In the genomic region with DNA sequence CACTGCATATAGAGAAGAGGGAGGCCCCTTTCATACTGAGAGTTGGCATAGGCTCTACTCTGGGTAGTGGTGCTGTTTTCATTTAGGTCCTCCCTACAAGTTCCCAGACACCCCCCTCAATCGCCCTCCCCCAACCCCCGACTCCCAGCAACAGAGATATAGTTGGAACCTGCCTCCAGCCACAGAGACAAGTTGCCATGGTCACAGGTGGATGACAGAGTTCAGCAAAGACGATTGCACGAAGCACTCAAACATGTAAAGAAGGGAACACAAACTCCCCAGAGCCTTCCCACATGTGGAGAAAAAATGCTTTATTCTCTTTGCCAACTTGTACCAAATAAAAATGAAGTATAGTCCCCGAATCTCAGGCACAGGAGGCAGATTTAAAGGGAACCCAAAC, we compare ENCODE assay signal across 25 mouse cellular contexts. TPM values are rescaled to one million over a fixed set of nuclear protein-coding genes. Genes with fewer than 3 reads are reported as not detected.
"Had no signal": no experiment of that assay in that cellular context is flagged by ENCODE, and none has a peak within 500 bp of the region (broad histone marks: within the 10 kb centered on the region; RNA-seq: fewer than 3 reads in every experiment).

No protein-coding gene starts in this region.

- H3K9ac ChIP-seq: lung, embryonic 14.5 days; midbrain, embryonic 12.5 days; neural tube, embryonic 13.5 days; neural tube, embryonic 15.5 days; stomach, embryonic 15.5 days had no signal

- H3K9me3 ChIP-seq: neural tube, embryonic 13.5 days; neural tube, embryonic 15.5 days; stomach, embryonic 15.5 days had no signal

- H3K27me3 ChIP-seq: midbrain, embryonic 12.5 days; neural tube, embryonic 13.5 days; neural tube, embryonic 15.5 days had no signal

- H3K4me1 ChIP-seq: neural tube, embryonic 15.5 days; stomach, embryonic 15.5 days had no signal

- H3K36me3 ChIP-seq: midbrain, embryonic 10.5 days; midbrain, embryonic 12.5 days; neural tube, embryonic 13.5 days; neural tube, embryonic 15.5 days; stomach, embryonic 15.5 days had no signal

- H3K4me2 ChIP-seq: lung, embryonic 14.5 days; midbrain, embryonic 12.5 days; neural tube, embryonic 13.5 days; neural tube, embryonic 15.5 days; stomach, embryonic 15.5 days had no signal

- DNase-seq: lung, adult 18-20 months; lung, embryonic 14.5 days; lung, postnatal 10 days; lung, postnatal 4 days; midbrain, embryonic 14.5 days; retina, postnatal 1 day; right cerebral cortex, adult 18-20 months; right cerebral cortex, postnatal 25 days; right cerebral cortex, postnatal 4 days; spleen, adult 18-20 months; thymus, adult 2 months; thymus, postnatal 25 days; thymus, postnatal 4 days had no signal

- H3K4me3 ChIP-seq: midbrain, embryonic 10.5 days; midbrain, embryonic 12.5 days; myocyte; neural tube, embryonic 13.5 days; neural tube, embryonic 15.5 days; stomach, embryonic 15.5 days had no signal

- H3K27ac ChIP-seq: midbrain, embryonic 10.5 days; midbrain, embryonic 12.5 days; neural tube, embryonic 13.5 days; neural tube, embryonic 15.5 days; stomach, embryonic 15.5 days; stomach, postnatal 0 days had no signal

- ATAC-seq: midbrain, embryonic 16.5 days had no signal

RNA-seq across cellular contexts. Expression of gene Ackr3, which starts 21.3 kb away (rescaled TPM):
- total RNA-seq: megakaryocyte, adult 5-6 weeks; megakaryocyte-erythroid progenitor cell, adult 5-6 weeks had no signal

RNA-seq across cellular contexts. Expression of gene Iqca, which starts 29.3 kb away (rescaled TPM):
- total RNA-seq: megakaryocyte, adult 5-6 weeks; megakaryocyte-erythroid progenitor cell, adult 5-6 weeks had no signal
- polyA plus RNA-seq: midbrain, embryonic 12.5 days; neural tube, embryonic 13.5 days; small intestine, adult 2 months; stomach, embryonic 15.5 days; stomach, postnatal 0 days; thymus, adult 2 months; urinary bladder, adult 2 months had no signal
